Mouse (Mus musculus): ENCODE data around the gene Ptpro. TPM values are rescaled to one million over a fixed set of nuclear protein-coding genes. Genes with fewer than 3 reads are reported as not detected.
"Not testable (repeated sequence)": the region's sequence is repeated elsewhere in the genome, so short reads cannot be mapped to it uniquely, and the experiment has no call there.

Ptpro gene
- polyA plus RNA-seq, 1 experiment = 8.9 TPM

GRCm38 (mm10) chr6:137473433-137473832 is 221.3 kb downstream of the Ptpro start:
- Histone ChIP-seq H3K4me3 (ENCODE audit: insufficient read depth, low read length) (no peak overlapping the region), H3K27ac (ENCODE audit: insufficient read depth, low read length) (no peak overlapping the region), H3K4me1 (ENCODE audit: control insufficient read depth, insufficient read depth, low read length) (peaks cover 6% of the 10 kb centered on the region; the same call in 1 of the 2 replicates)
- TF ChIP-seq CTCF (IDR thresholded peaks at IDR 0.05; ENCODE audit: extremely low read depth, insufficient read depth, low read length) = no peak
- TF ChIP-seq POLR2A (IDR thresholded peaks at IDR 0.05; ENCODE audit: extremely low read depth, insufficient read depth, low read length) = no peak

- not testable (repeated sequence) for H3K4me3 ChIP-seq (ENCODE audit: insufficient read depth, low read length); H3K27ac ChIP-seq (ENCODE audit: insufficient read depth, low read length); H3K4me1 ChIP-seq (ENCODE audit: control insufficient read depth, insufficient read depth, low read length)
Observed at GRCm38 (mm10) chr6:137475695-137476094, 223.6 kb downstream of the Ptpro start.

GRCm38 (mm10) chr6:137482891-137483290 is 230.8 kb downstream of the Ptpro start:
- Histone ChIP-seq H3K4me3 (ENCODE audit: insufficient read depth, low read length) (no peak overlapping the region), H3K27ac (ENCODE audit: insufficient read depth, low read length) (no peak overlapping the region), H3K4me1 (ENCODE audit: control insufficient read depth, insufficient read depth, low read length) (no peaks in the 10 kb centered on the region)
- TF ChIP-seq CTCF (IDR thresholded peaks at IDR 0.05; ENCODE audit: extremely low read depth, insufficient read depth, low read length) (no peak), POLR2A (IDR thresholded peaks at IDR 0.05; ENCODE audit: extremely low read depth, insufficient read depth, low read length) (no peak)

- Histone ChIP-seq H3K4me1 (ENCODE audit: control insufficient read depth, insufficient read depth, low read length) (no peaks in the 10 kb centered on the region), H3K27ac (ENCODE audit: insufficient read depth, low read length) (no peak overlapping the region), H3K4me3 (ENCODE audit: insufficient read depth, low read length) (no peak overlapping the region)
- TF ChIP-seq CTCF (IDR thresholded peaks at IDR 0.05; ENCODE audit: extremely low read depth, insufficient read depth, low read length) (no peak), POLR2A (IDR thresholded peaks at IDR 0.05; ENCODE audit: extremely low read depth, insufficient read depth, low read length) (no peak)
Observed at GRCm38 (mm10) chr6:137487443-137487842, 235.3 kb downstream of the Ptpro start.

GRCm38 (mm10) chr6:137490115-137490514 is 238.0 kb downstream of the Ptpro start:
- Histone ChIP-seq H3K27ac (ENCODE audit: insufficient read depth, low read length) (no peak overlapping the region), H3K4me1 (ENCODE audit: control insufficient read depth, insufficient read depth, low read length) (no peaks in the 10 kb centered on the region), H3K4me3 (ENCODE audit: insufficient read depth, low read length) (no peak overlapping the region)
- TF ChIP-seq CTCF (IDR thresholded peaks at IDR 0.05; ENCODE audit: extremely low read depth, insufficient read depth, low read length) (no peak), POLR2A (IDR thresholded peaks at IDR 0.05; ENCODE audit: extremely low read depth, insufficient read depth, low read length) (no peak)

GRCm38 (mm10) chr6:137491659-137492058 is 239.5 kb downstream of the Ptpro start:
- no peak for TF ChIP-seq CTCF (IDR thresholded peaks at IDR 0.05; ENCODE audit: extremely low read depth, insufficient read depth, low read length)
- Histone ChIP-seq H3K4me3 (ENCODE audit: insufficient read depth, low read length) (no peak overlapping the region), H3K4me1 (ENCODE audit: control insufficient read depth, insufficient read depth, low read length) (no peaks in the 10 kb centered on the region), H3K27ac (ENCODE audit: insufficient read depth, low read length) (no peak overlapping the region)

- TF ChIP-seq CTCF (IDR thresholded peaks at IDR 0.05; ENCODE audit: extremely low read depth, insufficient read depth, low read length) (no peak), POLR2A (IDR thresholded peaks at IDR 0.05; ENCODE audit: extremely low read depth, insufficient read depth, low read length) (no peak)
- Histone ChIP-seq H3K27ac (ENCODE audit: insufficient read depth, low read length) (no peak overlapping the region), H3K4me1 (ENCODE audit: control insufficient read depth, insufficient read depth, low read length) (no peaks in the 10 kb centered on the region), H3K4me3 (ENCODE audit: insufficient read depth, low read length) (no peak overlapping the region)
Observed at GRCm38 (mm10) chr6:137492582-137492981, 240.5 kb downstream of the Ptpro start.

GRCm38 (mm10) chr6:137493211-137494135 is 241.4 kb downstream of the Ptpro start:
- TF ChIP-seq CTCF (IDR thresholded peaks at IDR 0.05; ENCODE audit: extremely low read depth, insufficient read depth, low read length) = no peak
- no peak for TF ChIP-seq POLR2A (IDR thresholded peaks at IDR 0.05; ENCODE audit: extremely low read depth, insufficient read depth, low read length)
- H3K27ac ChIP-seq (ENCODE audit: insufficient read depth, low read length) = no peak overlapping the region
- H3K4me1 ChIP-seq (ENCODE audit: control insufficient read depth, insufficient read depth, low read length) = no peaks in the 10 kb centered on the region
- H3K4me3 ChIP-seq (ENCODE audit: insufficient read depth, low read length) = no peak overlapping the region

GRCm38 (mm10) chr6:137494136-137494475 is 242.0 kb downstream of the Ptpro start:
- Histone ChIP-seq H3K4me3 (ENCODE audit: insufficient read depth, low read length) (no peak overlapping the region), H3K27ac (ENCODE audit: insufficient read depth, low read length) (no peak overlapping the region), H3K4me1 (ENCODE audit: control insufficient read depth, insufficient read depth, low read length) (no peaks in the 10 kb centered on the region)
- no peak for TF ChIP-seq CTCF (IDR thresholded peaks at IDR 0.05; ENCODE audit: extremely low read depth, insufficient read depth, low read length)

GRCm38 (mm10) chr6:137494801-137495200 is 242.7 kb downstream of the Ptpro start:
- Histone ChIP-seq H3K27ac (ENCODE audit: insufficient read depth, low read length) (no peak overlapping the region), H3K4me3 (ENCODE audit: insufficient read depth, low read length) (no peak overlapping the region)
- no peak for TF ChIP-seq POLR2A (IDR thresholded peaks at IDR 0.05; ENCODE audit: extremely low read depth, insufficient read depth, low read length)
- no peak for TF ChIP-seq CTCF (IDR thresholded peaks at IDR 0.05; ENCODE audit: extremely low read depth, insufficient read depth, low read length)

More at GRCm38 (mm10) chr6:137494801-137495200, 242.7 kb downstream of the Ptpro start:
- no peaks in the 10 kb centered on the region for H3K4me1 ChIP-seq (ENCODE audit: control insufficient read depth, insufficient read depth, low read length)

All from cortical plate, adult 2 months (tissue).